Mouse (Mus musculus) ES-Bruce4 (cell line): ENCODE data around the gene Aida.

Experiments used
- CTCF ChIP-seq: IDR thresholded peaks from one replicate; pipeline ENCODE4 v1.8.1; 2011; ENCODE audit warnings: low read depth, low read length
- POLR2A ChIP-seq: IDR thresholded peaks from one replicate; pipeline ENCODE4 v1.8.1; 2011; ENCODE audit warnings: low read length; ENCODE audit not compliant: insufficient read depth

DNA sequence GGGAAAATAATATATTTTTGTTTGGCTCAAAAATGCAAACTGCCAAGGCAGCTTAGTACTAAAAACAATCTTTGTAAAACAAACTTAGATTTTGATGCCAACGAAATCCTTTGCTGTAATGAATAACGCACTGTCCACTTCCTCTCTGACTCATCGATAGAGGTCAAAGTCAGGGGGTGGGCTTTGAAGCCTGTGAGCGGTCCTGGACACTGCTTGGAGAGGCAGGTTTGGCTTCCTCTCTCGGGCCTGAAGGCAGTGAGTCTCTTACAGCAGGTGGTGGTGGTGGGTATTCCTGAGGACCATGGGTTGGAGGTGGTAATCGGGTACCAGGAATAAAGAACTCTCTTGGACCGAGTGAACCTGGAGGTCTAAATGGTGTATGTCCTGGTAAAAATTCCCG lies 30.8 kb downstream of the Aida start:
- no peak for TF ChIP-seq POLR2A
- no peak for TF ChIP-seq CTCF
